Mouse (Mus musculus) activated CD4-positive, CD25-positive, alpha-beta regulatory T cell, adult 9 weeks (primary cell): Measurements from ENCODE around the gene Zranb1. TPM values are rescaled to one million over a fixed set of nuclear protein-coding genes. Genes with fewer than 3 reads are reported as not detected.

Source experiments
- polyA plus RNA-seq: library from polyadenylated mRNA; unstranded; fragments of 100-300 nt; shearing (Covaris generic); gene quantifications from one replicate; pipeline ENCODE4 v1.2.1, GENCODE M21; 2017

Zranb1 gene
- polyA plus RNA-seq, result 5.1 TPM

GRCm38 (mm10) chr7:132930850-132931559, at the start of gene Zranb1:
Gene Zranb1, plus strand, starts transcription at chr7:132931142.

Other genes with a start within 250 kb of the Zranb1 start
- 134 TPM for gene Fam53b, start 117.3 kb upstream of the Zranb1 start, polyA plus RNA-seq
- gene Eef1akmt2, start 78.5 kb upstream of the Zranb1 start, polyA plus RNA-seq, result 54.1 TPM
- gene Abraxas2, start 71.9 kb upstream of the Zranb1 start, polyA plus RNA-seq, result 37.6 TPM
- gene Fgfr2, start 192.2 kb downstream of the Zranb1 start, polyA plus RNA-seq, result not detected
- 1.3 TPM for gene Ctbp2, start 193.2 kb downstream of the Zranb1 start, polyA plus RNA-seq